Mouse (Mus musculus): ENCODE measurements around the gene Mlana. TPM values are rescaled to one million over a fixed set of nuclear protein-coding genes. Genes with fewer than 3 reads are reported as not detected.

Mlana gene
- polyA plus RNA-seq, 1 experiment from 2014 or later: 1.1 TPM

DNA sequence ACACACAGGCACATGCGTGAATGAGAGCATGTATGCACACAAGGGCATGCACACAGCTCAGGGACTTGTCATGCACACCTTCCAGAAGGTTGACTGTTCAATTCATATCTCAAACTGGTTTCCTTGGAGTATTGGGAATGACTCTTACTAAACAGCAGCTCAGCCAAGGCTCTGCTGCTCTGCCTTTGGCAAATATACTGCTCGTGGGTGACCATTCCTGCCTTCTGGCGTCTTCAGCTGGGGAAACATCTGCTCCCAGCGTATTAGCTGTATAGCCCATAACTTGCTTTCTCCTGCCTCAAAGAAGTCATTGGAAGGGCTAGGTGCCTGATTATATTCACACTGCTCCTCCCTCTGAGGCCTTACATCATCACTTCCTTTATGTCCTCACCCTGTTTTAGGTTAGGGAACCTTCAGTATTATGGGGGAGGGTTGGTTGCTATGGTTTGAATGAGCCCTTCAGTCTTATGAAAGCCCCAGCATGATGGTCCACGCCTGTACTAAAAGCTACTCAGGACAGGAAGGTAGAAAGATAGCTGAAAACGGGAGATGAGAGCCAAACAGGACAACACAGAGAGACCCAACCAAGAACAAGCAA is 19.3 kb upstream of the Mlana start:
- H3K9ac ChIP-seq (replicated peaks; ENCODE audit: low read length): no peak overlapping the region
- no peak for ATAC-seq (replicated peaks; ENCODE audit: insufficient number of reproducible peaks, low FRiP score, low TSS enrichment, low read depth)
- H3K4me2 ChIP-seq (ENCODE audit: low read depth, low read length): no peak overlapping the region
- no peak overlapping the region for H3K4me3 ChIP-seq (ENCODE audit: low read depth, low read length)
- WGBS: 85% methylated on average over 6 of the region's 6 CpGs
- H3K36me3 ChIP-seq (replicated peaks; ENCODE audit: control insufficient read depth, insufficient read depth, low read depth, low read length): no peaks in the 10 kb centered on the region
- no peaks in the 10 kb centered on the region for H3K4me1 ChIP-seq (ENCODE audit: control insufficient read depth, insufficient read depth, low read length)
- H3K27me3 ChIP-seq (ENCODE audit: control insufficient read depth, insufficient read depth, low read length): no peaks in the 10 kb centered on the region
- no peak overlapping the region for H3K27ac ChIP-seq (replicated peaks; ENCODE audit: low read depth, low read length)
- DNase-seq (ENCODE audit: low spot score): no peak
- no peaks in the 10 kb centered on the region for H3K9me3 ChIP-seq (replicated peaks; ENCODE audit: control insufficient read depth, low read length)

DNA sequence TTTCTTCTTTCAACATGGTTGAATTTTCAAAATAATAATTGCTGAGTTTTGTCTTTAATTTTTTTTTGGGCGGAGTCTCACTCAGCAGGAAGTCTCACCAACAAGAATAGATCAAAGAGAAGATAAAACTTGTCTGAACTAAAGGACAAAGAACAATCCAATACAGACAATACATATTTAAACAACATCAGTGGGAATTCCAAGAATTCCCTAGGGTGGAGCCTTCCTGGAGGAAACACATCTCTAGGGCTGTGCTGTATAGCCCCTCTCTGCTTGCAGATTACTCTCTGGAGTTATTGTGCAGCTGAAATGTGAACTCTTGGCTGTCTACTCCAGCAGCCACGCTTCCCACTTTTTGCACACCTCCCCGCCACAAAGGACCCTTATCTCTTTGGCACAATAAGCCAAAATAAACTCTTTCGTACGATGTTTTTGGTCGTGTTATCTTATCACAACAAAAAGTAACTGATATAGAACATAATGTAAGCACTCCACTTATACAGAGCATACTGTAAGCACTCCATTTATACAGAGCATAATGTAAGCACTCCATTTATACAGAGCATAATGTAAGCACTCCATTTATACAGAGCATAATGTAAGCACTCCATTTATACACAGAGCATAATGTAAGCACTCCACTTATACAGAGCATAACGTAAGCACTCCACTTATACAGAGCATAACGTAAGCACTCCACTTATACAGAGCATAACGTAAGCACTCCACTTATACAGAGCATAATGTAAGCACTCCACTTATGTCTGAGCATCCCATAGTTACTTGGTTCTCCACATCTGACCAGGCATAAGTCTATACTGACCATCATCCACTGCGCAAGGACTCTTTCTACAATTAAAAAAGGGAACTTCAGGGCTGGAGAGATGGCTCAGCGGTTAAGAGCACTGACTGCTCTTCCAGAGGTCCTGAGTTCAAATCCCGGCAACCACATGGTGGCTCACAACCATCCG is 17.2 kb upstream of the Mlana start:
- H3K27ac ChIP-seq (replicated peaks; ENCODE audit: low read depth, low read length): no peak overlapping the region
- H3K4me1 ChIP-seq (ENCODE audit: control insufficient read depth, insufficient read depth, low read length): no peaks in the 10 kb centered on the region
- H3K4me3 ChIP-seq (ENCODE audit: low read depth, low read length): no peak overlapping the region
- no peaks in the 10 kb centered on the region for H3K9me3 ChIP-seq (replicated peaks; ENCODE audit: control insufficient read depth, low read length)
- H3K4me2 ChIP-seq (ENCODE audit: low read depth, low read length): no peak overlapping the region
- 86% methylated on average over 13 of the region's 13 CpGs for WGBS
- DNase-seq (ENCODE audit: low spot score) (no peak), ATAC-seq (replicated peaks; ENCODE audit: insufficient number of reproducible peaks, low FRiP score, low TSS enrichment, low read depth) (no peak)
- H3K36me3 ChIP-seq (replicated peaks; ENCODE audit: control insufficient read depth, insufficient read depth, low read depth, low read length): no peaks in the 10 kb centered on the region
- H3K9ac ChIP-seq (replicated peaks; ENCODE audit: low read length): no peak overlapping the region
- H3K27me3 ChIP-seq (ENCODE audit: control insufficient read depth, insufficient read depth, low read length): no peaks in the 10 kb centered on the region

DNA sequence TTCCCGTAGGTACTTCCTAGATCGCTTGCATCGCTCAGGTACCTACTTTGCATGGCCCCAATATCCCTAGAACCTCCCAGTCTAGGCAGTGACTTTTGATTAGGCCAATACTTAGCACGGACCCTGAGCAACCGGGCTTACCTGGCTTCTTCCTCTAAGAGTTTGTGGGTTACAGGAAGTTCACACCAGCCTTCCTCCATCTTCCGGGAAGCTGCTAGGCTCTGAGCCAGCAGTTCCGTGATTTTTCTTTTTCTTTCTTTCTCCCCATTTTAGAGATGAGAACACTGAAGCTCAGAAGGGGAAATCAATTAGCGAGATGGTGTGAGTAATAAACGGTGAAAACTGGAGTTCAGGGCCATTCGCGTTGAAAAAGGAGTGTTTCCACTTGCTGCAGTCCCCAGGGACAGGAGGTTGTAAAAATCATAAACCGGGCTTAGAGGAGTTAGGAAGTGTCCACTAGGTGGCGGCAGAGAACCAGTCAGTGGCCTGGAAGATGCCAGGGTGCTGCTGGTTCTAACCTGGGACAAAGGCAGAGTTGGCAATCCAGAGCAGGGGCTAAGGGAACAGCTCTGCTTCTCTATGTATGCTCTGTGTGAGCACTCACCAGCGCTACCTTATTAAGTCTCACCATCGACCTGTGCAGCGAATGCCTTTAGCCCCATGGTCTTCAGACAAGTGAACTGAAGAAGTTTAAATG is 13.6 kb upstream of the Mlana start:
- DNase-seq (ENCODE audit: low spot score) (peak; percentile 86), ATAC-seq (replicated peaks; ENCODE audit: insufficient number of reproducible peaks, low FRiP score, low TSS enrichment, low read depth) (no peak)
- H3K4me3 ChIP-seq (ENCODE audit: low read depth, low read length): no peak overlapping the region
- no peak overlapping the region for H3K27ac ChIP-seq (replicated peaks; ENCODE audit: low read depth, low read length)
- no peaks in the 10 kb centered on the region for H3K4me1 ChIP-seq (ENCODE audit: control insufficient read depth, insufficient read depth, low read length)
- no peaks in the 10 kb centered on the region for H3K36me3 ChIP-seq (replicated peaks; ENCODE audit: control insufficient read depth, insufficient read depth, low read depth, low read length)
- H3K4me2 ChIP-seq (ENCODE audit: low read depth, low read length): no peak overlapping the region
- no peak overlapping the region for H3K9ac ChIP-seq (replicated peaks; ENCODE audit: low read length)
- no peaks in the 10 kb centered on the region for H3K27me3 ChIP-seq (ENCODE audit: control insufficient read depth, insufficient read depth, low read length)
- WGBS: 50% methylated on average over 16 of the region's 16 CpGs
- no peaks in the 10 kb centered on the region for H3K9me3 ChIP-seq (replicated peaks; ENCODE audit: control insufficient read depth, low read length)

DNA sequence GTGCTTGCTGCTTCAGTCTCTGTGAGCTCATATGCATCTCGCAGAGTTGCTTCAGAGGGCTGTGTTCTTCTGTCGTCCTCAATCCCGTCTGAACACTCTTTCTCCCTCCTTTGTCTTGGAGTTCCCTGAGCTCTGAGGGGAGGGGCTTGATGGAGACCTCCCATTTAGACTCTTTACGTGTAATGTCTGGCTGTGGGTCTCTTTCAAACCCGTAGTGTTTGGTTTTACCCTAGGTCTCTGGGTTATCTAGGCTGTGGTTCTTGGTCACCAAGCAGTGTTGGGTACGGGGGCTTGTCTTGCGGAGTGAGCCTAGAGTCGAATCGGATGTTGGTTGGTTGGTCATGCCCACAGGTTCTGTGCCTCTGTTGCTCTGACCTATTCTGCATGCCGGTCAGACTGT is 2.6 kb upstream of the Mlana start:
- Histone ChIP-seq H3K27me3 (ENCODE audit: control insufficient read depth, insufficient read depth, low read length) (no peaks in the 10 kb centered on the region), H3K4me2 (ENCODE audit: low read depth, low read length) (no peak overlapping the region), H3K9me3 (replicated peaks; ENCODE audit: control insufficient read depth, low read length) (no peaks in the 10 kb centered on the region), H3K36me3 (replicated peaks; ENCODE audit: control insufficient read depth, insufficient read depth, low read depth, low read length) (no peaks in the 10 kb centered on the region), H3K4me3 (ENCODE audit: low read depth, low read length) (no peak overlapping the region), H3K4me1 (ENCODE audit: control insufficient read depth, insufficient read depth, low read length) (no peaks in the 10 kb centered on the region), H3K27ac (replicated peaks; ENCODE audit: low read depth, low read length) (no peak overlapping the region), H3K9ac (replicated peaks; ENCODE audit: low read length) (no peak overlapping the region)
- ATAC-seq (replicated peaks; ENCODE audit: insufficient number of reproducible peaks, low FRiP score, low TSS enrichment, low read depth) (no peak), DNase-seq (ENCODE audit: low spot score) (no peak)
- 86% methylated on average over 10 of the region's 10 CpGs for WGBS

DNA sequence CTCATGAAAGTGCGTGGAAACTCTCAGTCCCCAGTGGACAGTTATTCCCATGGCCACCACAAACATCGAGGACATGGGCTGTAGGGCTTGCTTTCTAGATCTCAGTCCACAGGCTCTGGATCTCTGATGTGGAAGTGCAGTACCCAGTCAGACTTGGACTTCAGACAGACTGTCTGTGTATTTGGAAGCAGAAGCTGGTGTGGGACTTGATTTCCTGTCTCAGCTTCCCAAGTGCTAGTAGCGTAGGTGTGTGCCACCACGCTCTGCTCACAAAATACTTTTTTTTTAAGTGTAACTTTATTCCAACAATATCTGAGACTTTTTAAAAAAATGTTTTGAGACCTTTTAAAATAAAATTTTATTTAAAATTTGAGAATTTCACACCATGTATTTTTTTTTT is 1.3 kb upstream of the Mlana start:
- ATAC-seq (replicated peaks; ENCODE audit: insufficient number of reproducible peaks, low FRiP score, low TSS enrichment, low read depth) (no peak), DNase-seq (ENCODE audit: low spot score) (no peak)
- Histone ChIP-seq H3K9ac (replicated peaks; ENCODE audit: low read length) (no peak overlapping the region), H3K4me1 (ENCODE audit: control insufficient read depth, insufficient read depth, low read length) (no peaks in the 10 kb centered on the region), H3K27ac (replicated peaks; ENCODE audit: low read depth, low read length) (no peak overlapping the region), H3K9me3 (replicated peaks; ENCODE audit: control insufficient read depth, low read length) (no peaks in the 10 kb centered on the region), H3K27me3 (ENCODE audit: control insufficient read depth, insufficient read depth, low read length) (no peaks in the 10 kb centered on the region), H3K4me3 (ENCODE audit: low read depth, low read length) (no peak overlapping the region), H3K4me2 (ENCODE audit: low read depth, low read length) (no peak overlapping the region), H3K36me3 (replicated peaks; ENCODE audit: control insufficient read depth, insufficient read depth, low read depth, low read length) (no peaks in the 10 kb centered on the region)
- WGBS: 95% methylated on average over 4 of the region's 4 CpGs

DNA sequence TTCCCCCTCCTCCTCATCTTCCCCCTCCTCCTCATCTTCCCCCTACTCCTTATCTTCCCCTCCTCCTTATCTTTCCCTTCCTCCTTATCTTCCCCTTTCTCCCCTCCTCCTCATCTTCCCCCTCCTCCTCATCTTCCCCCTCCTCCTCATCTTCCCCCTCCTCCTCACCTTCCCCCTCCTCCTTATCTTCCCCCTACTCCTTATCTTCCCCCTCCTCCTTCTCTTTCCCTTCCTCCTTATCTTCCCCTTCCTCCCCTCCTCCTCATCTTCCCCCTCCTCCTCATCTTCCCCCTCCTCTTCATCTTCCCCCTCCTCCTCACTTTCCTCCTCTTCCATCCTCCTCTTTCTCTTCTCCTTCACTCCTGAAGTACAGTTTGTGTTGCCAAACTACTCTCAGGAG is 784 bp upstream of the Mlana start:
- no peaks in the 10 kb centered on the region for H3K27me3 ChIP-seq (ENCODE audit: control insufficient read depth, insufficient read depth, low read length)
- H3K4me1 ChIP-seq (ENCODE audit: control insufficient read depth, insufficient read depth, low read length): no peaks in the 10 kb centered on the region
- ATAC-seq (replicated peaks; ENCODE audit: insufficient number of reproducible peaks, low FRiP score, low TSS enrichment, low read depth): no peak
- H3K27ac ChIP-seq (replicated peaks; ENCODE audit: low read depth, low read length): no peak overlapping the region
- H3K4me2 ChIP-seq (ENCODE audit: low read depth, low read length): no peak overlapping the region
- no peak overlapping the region for H3K9ac ChIP-seq (replicated peaks; ENCODE audit: low read length)
- no peak overlapping the region for H3K4me3 ChIP-seq (ENCODE audit: low read depth, low read length)
- no peaks in the 10 kb centered on the region for H3K9me3 ChIP-seq (replicated peaks; ENCODE audit: control insufficient read depth, low read length)
- DNase-seq (ENCODE audit: low spot score): no peak
- H3K36me3 ChIP-seq (replicated peaks; ENCODE audit: control insufficient read depth, insufficient read depth, low read depth, low read length): no peaks in the 10 kb centered on the region

DNA sequence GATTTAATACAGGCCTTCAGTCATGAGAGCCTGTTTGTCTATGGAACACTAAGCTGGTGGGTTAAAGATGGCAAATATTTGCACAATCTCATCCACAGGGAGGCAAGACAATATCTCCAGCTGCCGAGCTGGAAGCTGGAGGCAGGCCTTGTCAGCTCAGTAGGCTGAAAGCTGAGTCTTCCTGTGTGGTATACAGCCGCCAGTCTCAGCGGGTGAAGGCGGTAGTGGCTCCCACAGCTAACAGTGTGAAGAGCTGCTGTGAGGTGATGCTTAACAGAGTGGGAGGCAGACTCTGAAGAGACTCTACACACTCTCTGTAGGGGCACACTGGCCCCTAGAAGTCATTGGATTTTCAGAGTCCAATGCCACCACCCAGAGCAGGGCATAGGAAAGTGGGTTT is 4.1 kb downstream of the Mlana start:
- no peak for DNase-seq (ENCODE audit: low spot score)
- WGBS: 73% methylated on average over 4 of the region's 4 CpGs
- H3K4me2 ChIP-seq (ENCODE audit: low read depth, low read length): no peak overlapping the region
- H3K9me3 ChIP-seq (replicated peaks; ENCODE audit: control insufficient read depth, low read length): no peaks in the 10 kb centered on the region
- no peak overlapping the region for H3K27ac ChIP-seq (replicated peaks; ENCODE audit: low read depth, low read length)
- H3K36me3 ChIP-seq (replicated peaks; ENCODE audit: control insufficient read depth, insufficient read depth, low read depth, low read length): no peaks in the 10 kb centered on the region
- no peak overlapping the region for H3K9ac ChIP-seq (replicated peaks; ENCODE audit: low read length)
- H3K4me3 ChIP-seq (ENCODE audit: low read depth, low read length): no peak overlapping the region
- no peaks in the 10 kb centered on the region for H3K27me3 ChIP-seq (ENCODE audit: control insufficient read depth, insufficient read depth, low read length)
- ATAC-seq (replicated peaks; ENCODE audit: insufficient number of reproducible peaks, low FRiP score, low TSS enrichment, low read depth): no peak
- H3K4me1 ChIP-seq (ENCODE audit: control insufficient read depth, insufficient read depth, low read length): no peaks in the 10 kb centered on the region

DNA sequence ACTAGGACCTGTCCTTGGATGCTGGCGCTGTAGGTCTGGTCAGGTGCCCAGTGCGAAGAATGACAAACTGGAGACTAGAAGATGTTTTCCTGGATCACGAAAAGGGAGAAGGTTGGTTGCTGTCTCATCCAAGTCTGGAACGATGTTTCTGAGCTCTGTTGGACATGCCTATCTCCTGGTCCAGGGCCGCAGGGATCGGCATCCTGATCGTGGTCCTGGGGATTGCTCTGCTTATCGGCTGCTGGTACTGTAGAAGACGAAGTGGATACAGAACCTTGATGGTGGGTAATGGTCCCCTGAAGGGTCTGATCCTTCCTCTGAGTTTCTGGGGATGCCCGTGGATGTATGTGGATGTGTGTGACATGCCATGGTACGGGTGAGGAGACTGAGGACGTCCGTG is 6.8 kb downstream of the Mlana start:
- H3K9me3 ChIP-seq (replicated peaks; ENCODE audit: control insufficient read depth, low read length): no peaks in the 10 kb centered on the region
- H3K4me3 ChIP-seq (ENCODE audit: low read depth, low read length): no peak overlapping the region
- H3K27me3 ChIP-seq (ENCODE audit: control insufficient read depth, insufficient read depth, low read length): no peaks in the 10 kb centered on the region
- H3K9ac ChIP-seq (replicated peaks; ENCODE audit: low read length): no peak overlapping the region
- H3K4me2 ChIP-seq (ENCODE audit: low read depth, low read length): no peak overlapping the region
- no peak for ATAC-seq (replicated peaks; ENCODE audit: insufficient number of reproducible peaks, low FRiP score, low TSS enrichment, low read depth)
- H3K27ac ChIP-seq (replicated peaks; ENCODE audit: low read depth, low read length): no peak overlapping the region
- H3K4me1 ChIP-seq (ENCODE audit: control insufficient read depth, insufficient read depth, low read length): no peaks in the 10 kb centered on the region
- whole genome bisulfite sequencing: 94% methylated on average over 13 of the region's 13 CpGs
- DNase-seq (ENCODE audit: low spot score): no peak
- no peaks in the 10 kb centered on the region for H3K36me3 ChIP-seq (replicated peaks; ENCODE audit: control insufficient read depth, insufficient read depth, low read depth, low read length)

Data from embryonic facial prominence, embryonic 11.5 days (tissue).